Mouse (Mus musculus) testis, adult 2 months (tissue): ENCODE data around the gene BC051665.

ENCODE experiments used
- CTCF ChIP-seq: fragments of 200-500 bp; IDR thresholded peaks from 2 replicates; pipeline ENCODE4 v1.5.1; 2012; ENCODE audit warnings: low read depth, mild to moderate bottlenecking, inconsistent platforms, low read length, moderate library complexity; ENCODE audit not compliant: control insufficient read depth, insufficient read depth, insufficient replicate concordance
- POLR2A ChIP-seq: fragments of 200-500 bp; IDR thresholded peaks from 2 replicates; pipeline ENCODE4 v1.6.1; 2012; ENCODE audit warnings: low read depth, mild to moderate bottlenecking, inconsistent platforms, low read length, moderate library complexity; ENCODE audit not compliant: control insufficient read depth

DNA sequence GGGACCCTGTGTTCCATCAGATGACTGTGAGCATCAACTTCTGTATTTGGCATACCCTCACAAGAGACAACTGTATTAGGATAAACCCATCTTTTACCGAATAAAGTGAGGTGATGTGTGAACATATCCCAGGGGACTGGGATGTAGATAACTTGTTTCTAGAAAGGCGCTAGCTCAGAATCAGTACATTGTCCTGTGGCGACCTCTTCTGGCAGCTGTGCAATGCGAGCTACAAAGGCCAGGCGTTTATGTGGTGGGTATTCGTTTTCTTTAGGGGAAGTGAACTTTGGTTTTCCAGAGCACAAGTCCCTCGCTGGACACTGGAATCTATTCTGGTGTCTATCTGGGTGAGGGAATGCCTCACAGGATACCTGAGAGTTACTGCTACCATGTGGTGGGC is 33.3 kb upstream of the BC051665 start:
- TF ChIP-seq POLR2A (no peak), CTCF (peak; percentile 48; the same call in 1 of the 2 replicates)
